Mouse (Mus musculus): ENCODE measurements around the gene Dcun1d5. TPM values are rescaled to one million over a fixed set of nuclear protein-coding genes. Genes with fewer than 3 reads are reported as not detected.

The Dcun1d5 gene
- polyA plus RNA-seq (2017; shearing (Covaris generic)), result 48.4 TPM

GRCm38 (mm10) chr9:7184172-7184896 lies at the start of gene Dcun1d5, which contains the start of gene Dync2h1:
Gene Dcun1d5, plus strand, starts transcription at chr9:7184520.
Gene Dync2h1, minus strand, starts transcription at chr9:7184446.

Other genes starting within 250 kb of the Dcun1d5 start
- gene Dync2h1, start 74 bp upstream of the Dcun1d5 start, polyA plus RNA-seq (2017; shearing (Covaris generic)), result 9.3 TPM
- gene Mmp13, start 88.0 kb downstream of the Dcun1d5 start, polyA plus RNA-seq (2017; shearing (Covaris generic)), result not detected
- gene Mmp12, start 159.9 kb downstream of the Dcun1d5 start, polyA plus RNA-seq (2017; shearing (Covaris generic)), result not detected
- not detected for gene Mmp1b, start 203.5 kb downstream of the Dcun1d5 start, polyA plus RNA-seq (2017; shearing (Covaris generic))

Data from inflammation-experienced regulatory T-cells, adult 16 weeks (primary cell).